Mouse (Mus musculus) heart, embryonic 10.5 days (tissue): Measurements from ENCODE around the gene Get4. TPM values are rescaled to one million over a fixed set of nuclear protein-coding genes. Genes with fewer than 3 reads are reported as not detected.

Experiments
- DNase-seq: peaks from one replicate; pipeline ENCODE4 v3.0.0-alpha.2; 2017; ENCODE audit warnings: low spot score
- H3K27ac ChIP-seq: fragments of 300-500 bp; sonication (generic); 2 replicates; pipeline ENCODE4 v1.5.1; 2016; ENCODE audit warnings: mild to moderate bottlenecking
- H3K27me3 ChIP-seq: fragments of 300-500 bp; sonication (generic); 2 replicates; pipeline ENCODE4 v1.6.1; 2016; ENCODE audit warnings: mild to moderate bottlenecking; ENCODE audit not compliant: poor library complexity, insufficient read depth, severe bottlenecking
- H3K36me3 ChIP-seq: fragments of 300-500 bp; sonication (generic); 2 replicates; pipeline ENCODE4 v1.6.1; 2016; ENCODE audit warnings: mild to moderate bottlenecking, moderate library complexity
- H3K4me1 ChIP-seq: fragments of 300-500 bp; sonication (generic); 2 replicates; pipeline ENCODE4 v1.6.1; 2016; ENCODE audit warnings: mild to moderate bottlenecking
- H3K4me3 ChIP-seq: fragments of 300-500 bp; sonication (generic); 2 replicates; pipeline ENCODE4 v1.5.1; 2016; ENCODE audit warnings: mild to moderate bottlenecking, moderate library complexity
- H3K9me3 ChIP-seq: fragments of 300-500 bp; sonication (generic); 2 replicates; pipeline ENCODE4 v1.6.1; 2016; ENCODE audit warnings: mild to moderate bottlenecking, moderate library complexity
- WGBS: fragments of 180-500 bp; shearing (Covaris S2); methylation state at CpG from one replicate; pipeline ENCODE4 v1.1.7; 2016; 5-methylcytosine and 5-hydroxymethylcytosine counted together
- polyA plus RNA-seq: library from polyadenylated mRNA; unstranded; fragments of >200 nt; fragmentation: Nextera tagmentation; extraction: Ambion mirVana; gene quantifications from 2 replicates; pipeline ENCODE4 v1.2.1, GENCODE M21; 2016

The Get4 gene
- polyA plus RNA-seq: 193 and 205 TPM in 2 replicates

GRCm38 (mm10) chr5:139252081-139252909 lies at the start of gene Get4:
Gene Get4, plus strand, starts transcription at chr5:139252324.
- Histone ChIP-seq H3K9me3 (no peaks in the 10 kb centered on the region), H3K4me1 (peaks cover 51% of the 10 kb centered on the region), H3K36me3 (peaks cover 46% of the 10 kb centered on the region), H3K4me3 (peak within 1 kb of the TSS; percentile 86), H3K27ac (peak within 1 kb of the TSS; percentile 96), H3K27me3 (no peaks in the 10 kb centered on the region)
- under 1% methylated on average over 87 of the region's 90 CpGs for WGBS
- DNase-seq: peak; percentile 100

GRCm38 (mm10) chr5:139203312-139203711 lies 48.8 kb upstream of the Get4 start:
- 0 out of 2 replicates have a peak, but pooled peaks cover 3% of the 10 kb centered on the region for H3K36me3 ChIP-seq
- no peak overlapping the region for H3K4me3 ChIP-seq
- DNase-seq: no peak
- H3K27ac ChIP-seq: no peak overlapping the region
- 89% methylated on average over 5 of the region's 5 CpGs for WGBS
- no peaks in the 10 kb centered on the region for H3K9me3 ChIP-seq
- no peaks in the 10 kb centered on the region for H3K27me3 ChIP-seq
- H3K4me1 ChIP-seq: peaks cover 35% of the 10 kb centered on the region

- Histone ChIP-seq H3K27me3 (no peaks in the 10 kb centered on the region), H3K36me3 (peaks cover 19% of the 10 kb centered on the region), H3K27ac (no peak overlapping the region), H3K4me1 (peaks cover 24% of the 10 kb centered on the region), H3K9me3 (no peaks in the 10 kb centered on the region), H3K4me3 (no peak overlapping the region)
- no peak for DNase-seq
- 79% methylated on average over 4 of the region's 4 CpGs for WGBS
Observed at GRCm38 (mm10) chr5:139206081-139206480, 46.0 kb upstream of the Get4 start.

- Histone ChIP-seq H3K36me3 (peaks cover 19% of the 10 kb centered on the region), H3K4me3 (no peak overlapping the region), H3K27me3 (no peaks in the 10 kb centered on the region), H3K27ac (no peak overlapping the region), H3K9me3 (no peaks in the 10 kb centered on the region), H3K4me1 (peaks cover 20% of the 10 kb centered on the region)
- no peak for DNase-seq
- WGBS: 71% methylated on average over 7 of the region's 7 CpGs
Observed at GRCm38 (mm10) chr5:139206525-139206924, 45.6 kb upstream of the Get4 start.

GRCm38 (mm10) chr5:139208183-139208582 lies 43.9 kb upstream of the Get4 start:
- H3K4me1 ChIP-seq: peaks cover 14% of the 10 kb centered on the region

GRCm38 (mm10) chr5:139208871-139209684 lies 43.0 kb upstream of the Get4 start:
- WGBS: 85% methylated on average over 10 of the region's 10 CpGs
- peaks cover 14% of the 10 kb centered on the region for H3K4me1 ChIP-seq
- DNase-seq: no peak
- no peaks in the 10 kb centered on the region for H3K27me3 ChIP-seq
- H3K9me3 ChIP-seq: no peaks in the 10 kb centered on the region
- no peak overlapping the region for H3K4me3 ChIP-seq
- H3K27ac ChIP-seq: no peak overlapping the region
- peaks cover 17% of the 10 kb centered on the region for H3K36me3 ChIP-seq

More at GRCm38 (mm10) chr5:139208183-139208582, 43.9 kb upstream of the Get4 start:
- Histone ChIP-seq H3K36me3 (peaks cover 19% of the 10 kb centered on the region), H3K27me3 (no peaks in the 10 kb centered on the region), H3K4me3 (no peak overlapping the region), H3K9me3 (no peaks in the 10 kb centered on the region), H3K27ac (no peak overlapping the region)
- no peak for DNase-seq

GRCm38 (mm10) chr5:139209685-139210026 lies 42.5 kb upstream of the Get4 start:
- DNase-seq: no peak
- H3K36me3 ChIP-seq: peaks cover 17% of the 10 kb centered on the region
- H3K4me3 ChIP-seq: no peak overlapping the region
- H3K9me3 ChIP-seq: no peaks in the 10 kb centered on the region
- peaks cover 14% of the 10 kb centered on the region for H3K4me1 ChIP-seq
- WGBS: 93% methylated on average over 7 of the region's 7 CpGs
- H3K27ac ChIP-seq: no peak overlapping the region
- H3K27me3 ChIP-seq: no peaks in the 10 kb centered on the region

- Histone ChIP-seq H3K27ac (no peak overlapping the region), H3K27me3 (no peaks in the 10 kb centered on the region), H3K4me3 (no peak overlapping the region), H3K4me1 (no peaks in the 10 kb centered on the region; the same call in 1 of the 2 replicates), H3K36me3 (peaks cover 36% of the 10 kb centered on the region), H3K9me3 (no peaks in the 10 kb centered on the region)
- no peak for DNase-seq
- 93% methylated on average over 11 of the region's 11 CpGs for WGBS
Observed at GRCm38 (mm10) chr5:139211737-139212385, 40.3 kb upstream of the Get4 start.

GRCm38 (mm10) chr5:139214298-139214697 lies 37.8 kb upstream of the Get4 start:
- Histone ChIP-seq H3K27me3 (no peaks in the 10 kb centered on the region), H3K27ac (no peak overlapping the region), H3K9me3 (no peaks in the 10 kb centered on the region), H3K4me3 (no peak overlapping the region), H3K36me3 (peaks cover 36% of the 10 kb centered on the region), H3K4me1 (no peaks in the 10 kb centered on the region)
- no peak for DNase-seq

- H3K9me3 ChIP-seq: no peaks in the 10 kb centered on the region
- H3K4me3 ChIP-seq: no peak overlapping the region
- 0 out of 2 replicates have a peak, but pooled peaks cover 1% of the 10 kb centered on the region for H3K4me1 ChIP-seq
- WGBS: 98% methylated on average over 5 of the region's 5 CpGs
- no peak for DNase-seq
- no peaks in the 10 kb centered on the region for H3K27me3 ChIP-seq
- peaks cover 40% of the 10 kb centered on the region for H3K36me3 ChIP-seq
- H3K27ac ChIP-seq: no peak overlapping the region
Observed at GRCm38 (mm10) chr5:139215184-139215583, 36.9 kb upstream of the Get4 start.

- Histone ChIP-seq H3K9me3 (no peaks in the 10 kb centered on the region), H3K4me1 (0 out of 2 replicates have a peak, but pooled peaks cover 4% of the 10 kb centered on the region), H3K27me3 (no peaks in the 10 kb centered on the region), H3K36me3 (peaks cover 35% of the 10 kb centered on the region), H3K27ac (no peak overlapping the region), H3K4me3 (no peak overlapping the region)
- no peak for DNase-seq
- WGBS: 80% methylated on average over 2 of the region's 2 CpGs
Observed at GRCm38 (mm10) chr5:139216121-139216520, 36.0 kb upstream of the Get4 start.

GRCm38 (mm10) chr5:139216774-139217173 lies 35.4 kb upstream of the Get4 start:
- Histone ChIP-seq H3K36me3 (peaks cover 42% of the 10 kb centered on the region), H3K27ac (no peak overlapping the region), H3K4me3 (no peak overlapping the region), H3K27me3 (no peaks in the 10 kb centered on the region), H3K4me1 (0 out of 2 replicates have a peak, but pooled peaks cover 4% of the 10 kb centered on the region), H3K9me3 (no peaks in the 10 kb centered on the region)
- WGBS: 79% methylated on average over 3 of the region's 3 CpGs
- no peak for DNase-seq
